Mouse (Mus musculus) stomach, embryonic 16.5 days (tissue): Measurements from ENCODE around the gene Zmat5. TPM values are rescaled to one million over a fixed set of nuclear protein-coding genes. Genes with fewer than 3 reads are reported as not detected.

Experiments
- ATAC-seq: fragments of 200-750 bp; cut with Nextera tagmentation; 2 replicates; pipeline ENCODE4 v1.8.0; 2017; ENCODE audit warnings: moderate number of reproducible peaks, moderate TSS enrichment; ENCODE audit not compliant: insufficient read depth, low FRiP score
- H3K27ac ChIP-seq: fragments of 300-500 bp; sonication (generic); 2 replicates; pipeline ENCODE4 v1.5.1; 2014; ENCODE audit warnings: low read length
- H3K27me3 ChIP-seq: fragments of 300-500 bp; sonication (generic); 2 replicates; pipeline ENCODE4 v1.6.1; 2014; ENCODE audit warnings: low read length, control low read depth, mixed read lengths; ENCODE audit not compliant: control insufficient read depth, insufficient read depth
- H3K36me3 ChIP-seq: fragments of 300-500 bp; sonication (generic); 2 replicates; pipeline ENCODE4 v1.6.1; 2014; ENCODE audit warnings: low read length; ENCODE audit not compliant: control insufficient read depth, insufficient read depth
- H3K4me1 ChIP-seq: fragments of 300-500 bp; sonication (generic); 2 replicates; pipeline ENCODE4 v1.6.1; 2014; ENCODE audit warnings: low read length, control low read depth, mixed read lengths; ENCODE audit not compliant: control insufficient read depth, insufficient read depth
- H3K4me2 ChIP-seq: fragments of 300-500 bp; sonication (generic); 2 replicates; pipeline ENCODE4 v1.6.1; 2014; ENCODE audit warnings: low read depth, low read length, mixed read lengths
- H3K4me3 ChIP-seq: fragments of 300-500 bp; sonication (generic); replicated peaks from 2 replicates; pipeline ENCODE4 v1.5.1; 2014; ENCODE audit warnings: mild to moderate bottlenecking, low read length
- H3K9ac ChIP-seq: fragments of 300-500 bp; sonication (generic); 2 replicates; pipeline ENCODE4 v1.6.1; 2014; ENCODE audit warnings: low read length
- H3K9me3 ChIP-seq: fragments of 300-500 bp; sonication (generic); replicated peaks from 2 replicates; pipeline ENCODE4 v1.6.1; 2016; ENCODE audit warnings: low read length, control low read depth; ENCODE audit not compliant: control insufficient read depth
- WGBS: fragments of 180-500 bp; shearing (Covaris S2); extraction: QIAGEN DNeasy Blood & Tissue Kit; methylation state at CpG from one replicate; pipeline ENCODE4 v1.1.7; 2014; 5-methylcytosine and 5-hydroxymethylcytosine counted together
- polyA plus RNA-seq: library from polyadenylated mRNA; unstranded; fragments of >200 nt; fragmentation: Nextera tagmentation; extraction: Ambion mirVana; gene quantifications from 2 replicates; pipeline ENCODE4 v1.2.1, GENCODE M21; 2015

Zmat5 gene
- polyA plus RNA-seq, 1 experiment from 2014 or later, result 68.2 TPM

DNA sequence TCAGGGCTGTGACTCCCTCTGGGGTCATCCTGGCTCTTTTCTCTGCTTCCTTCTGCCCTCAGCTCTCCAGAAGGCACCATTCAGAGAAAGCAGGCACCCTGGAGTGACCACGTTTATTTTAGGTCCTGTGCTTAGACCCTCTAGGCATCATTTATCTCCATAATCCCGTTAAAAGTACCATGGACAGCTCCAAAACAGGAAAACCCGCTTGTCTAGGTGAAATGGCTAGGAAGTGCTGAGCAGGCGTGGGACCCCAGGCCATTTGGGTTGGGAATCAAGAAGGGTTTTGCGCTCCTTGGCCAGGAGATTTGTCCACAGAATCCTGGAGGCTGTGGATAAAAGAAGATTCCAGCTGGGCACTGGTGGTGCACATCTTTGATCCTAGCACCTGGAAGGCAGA is 59.2 kb downstream of the Zmat5 start:
- H3K4me2 ChIP-seq, result no peak overlapping the region
- no peak for ATAC-seq
- 11% methylated on average over 5 of the region's 5 CpGs for WGBS

DNA sequence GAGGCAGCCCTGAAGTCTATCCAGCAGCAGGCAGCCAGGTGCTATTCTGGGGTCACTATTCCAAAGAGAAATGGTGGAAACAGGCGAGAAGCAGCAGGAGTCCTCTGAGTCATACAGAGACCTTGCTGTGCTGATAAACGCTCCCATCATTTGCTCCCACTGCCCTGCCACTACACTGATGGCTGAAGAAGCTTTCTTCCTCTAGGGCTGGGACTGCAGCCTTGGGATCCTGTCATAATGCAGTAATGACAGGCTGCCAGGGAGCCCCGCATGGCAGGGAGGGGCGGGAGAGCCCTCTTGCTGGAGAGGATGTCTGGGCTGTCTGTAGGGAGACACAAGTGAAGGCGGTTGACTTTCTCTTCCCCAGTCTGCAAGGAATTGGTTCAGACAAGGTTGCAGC is 60.0 kb downstream of the Zmat5 start:
- Histone ChIP-seq H3K4me2 (no peak overlapping the region), H3K27ac (no peak overlapping the region), H3K27me3 (peaks cover 3% of the 10 kb centered on the region), H3K9ac (no peak overlapping the region), H3K36me3 (no peaks in the 10 kb centered on the region), H3K9me3 (no peaks in the 10 kb centered on the region), H3K4me1 (no peaks in the 10 kb centered on the region), H3K4me3 (no peak overlapping the region)
- 50% methylated on average over 5 of the region's 5 CpGs for WGBS
- ATAC-seq, result no peak

More for the DNA sequence above, 59.2 kb downstream of the Zmat5 start:
- Histone ChIP-seq H3K4me1 (no peaks in the 10 kb centered on the region), H3K27ac (no peak overlapping the region), H3K27me3 (peaks cover 3% of the 10 kb centered on the region), H3K9me3 (no peaks in the 10 kb centered on the region), H3K9ac (no peak overlapping the region), H3K4me3 (no peak overlapping the region), H3K36me3 (no peaks in the 10 kb centered on the region)

DNA sequence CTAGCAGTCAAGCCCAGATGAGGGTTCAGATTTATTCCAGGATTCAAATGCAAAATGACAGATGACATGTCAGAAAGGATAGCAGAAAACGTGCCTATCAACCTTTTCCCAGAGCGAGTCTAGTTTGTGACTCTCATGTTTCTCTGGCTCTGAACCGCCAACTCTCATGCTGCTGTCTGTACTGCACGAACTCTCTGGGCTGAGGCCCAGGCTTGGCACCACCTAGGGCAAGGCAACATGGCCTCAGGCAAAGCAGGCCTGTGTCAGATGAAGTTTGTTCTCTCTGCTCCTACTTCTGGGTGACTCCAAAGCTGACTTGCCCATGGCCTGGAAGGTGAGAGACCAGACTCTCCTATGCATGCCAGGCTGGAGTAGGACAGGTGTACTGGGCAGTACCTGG is 63.9 kb downstream of the Zmat5 start:
- Histone ChIP-seq H3K9ac (no peak overlapping the region), H3K4me1 (no peaks in the 10 kb centered on the region), H3K36me3 (no peaks in the 10 kb centered on the region; the same call in 1 of the 2 replicates), H3K4me3 (no peak overlapping the region), H3K27ac (no peak overlapping the region), H3K9me3 (no peaks in the 10 kb centered on the region), H3K4me2 (no peak overlapping the region), H3K27me3 (no peaks in the 10 kb centered on the region; the same call in 1 of the 2 replicates)
- no peak for ATAC-seq
- 81% methylated on average over 4 of the region's 4 CpGs for WGBS

DNA sequence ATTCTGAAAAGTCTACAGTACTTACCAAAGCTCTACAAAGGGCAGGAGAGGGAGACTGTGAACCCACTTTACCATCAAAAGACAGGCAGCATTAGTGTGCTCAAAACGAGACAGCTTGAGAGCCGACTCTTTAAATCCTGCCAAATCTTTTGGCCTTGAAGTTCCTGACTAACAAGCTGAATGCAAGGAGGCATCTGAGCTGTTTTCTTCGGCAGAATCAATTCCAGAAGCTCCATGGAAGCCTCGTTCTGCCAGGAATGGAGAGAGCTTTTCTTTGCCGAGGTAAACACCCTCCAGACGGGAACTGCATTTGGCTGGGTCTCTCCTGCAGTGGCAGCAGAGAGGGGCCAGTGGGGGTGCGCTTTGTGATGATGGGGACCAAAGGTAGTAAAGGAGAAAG is 64.8 kb downstream of the Zmat5 start:
- H3K9ac ChIP-seq, result no peak overlapping the region
- no peak for ATAC-seq
- WGBS, result 74% methylated on average over 7 of the region's 7 CpGs

DNA sequence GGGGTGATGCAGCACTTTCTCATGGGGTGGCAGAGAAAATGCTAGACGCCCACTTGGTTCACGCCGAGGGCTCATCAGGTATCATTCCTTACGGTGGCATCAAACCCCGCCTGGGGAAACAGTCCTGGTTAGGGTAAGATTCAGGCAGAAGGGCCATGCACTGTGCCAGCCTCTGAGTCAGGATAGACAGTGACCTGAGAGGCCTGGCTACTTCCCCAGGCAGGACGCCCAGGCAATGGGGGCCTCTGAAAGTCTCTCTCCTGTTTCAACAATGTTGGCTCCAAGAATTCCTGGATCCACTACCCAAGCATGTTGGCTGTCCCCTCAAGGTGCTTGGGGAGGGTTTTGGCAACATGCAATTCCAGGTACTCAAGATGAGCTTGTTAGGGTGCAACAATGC is 65.4 kb downstream of the Zmat5 start:
- H3K4me3 ChIP-seq, result no peak overlapping the region
- H3K27me3 ChIP-seq, result no peaks in the 10 kb centered on the region
- H3K9ac ChIP-seq, result no peak overlapping the region
- no peak for ATAC-seq
- H3K36me3 ChIP-seq, result no peaks in the 10 kb centered on the region; the same call in 1 of the 2 replicates
- H3K27ac ChIP-seq, result no peak overlapping the region
- no peak overlapping the region for H3K4me2 ChIP-seq
- WGBS, result 89% methylated on average over 6 of the region's 6 CpGs
- no peaks in the 10 kb centered on the region for H3K9me3 ChIP-seq
- no peaks in the 10 kb centered on the region for H3K4me1 ChIP-seq

More for the DNA sequence above, 64.8 kb downstream of the Zmat5 start:
- Histone ChIP-seq H3K27me3 (no peaks in the 10 kb centered on the region), H3K36me3 (no peaks in the 10 kb centered on the region; the same call in 1 of the 2 replicates), H3K4me2 (no peak overlapping the region), H3K9me3 (no peaks in the 10 kb centered on the region), H3K27ac (no peak overlapping the region), H3K4me1 (no peaks in the 10 kb centered on the region), H3K4me3 (no peak overlapping the region)

DNA sequence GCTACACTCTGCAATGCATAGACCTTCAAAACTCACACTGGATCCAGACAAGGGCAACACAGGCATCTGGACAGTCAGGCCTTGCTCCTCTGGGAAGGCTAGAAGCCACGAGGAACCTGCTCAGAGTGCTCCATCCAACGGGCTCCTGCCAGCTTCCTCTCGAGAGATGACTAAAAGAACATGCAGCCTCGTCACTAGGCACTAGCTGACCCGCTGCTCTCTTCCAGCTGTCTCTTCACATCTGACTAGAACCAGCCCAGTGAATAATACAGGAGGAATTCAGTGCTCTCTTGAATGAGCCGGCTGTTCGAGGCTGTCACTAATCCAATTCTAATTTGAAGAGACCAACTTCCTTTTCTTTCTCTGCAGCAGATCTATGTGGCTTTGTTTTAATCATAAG is 67.3 kb downstream of the Zmat5 start:
- Histone ChIP-seq H3K4me1 (no peaks in the 10 kb centered on the region), H3K4me3 (no peak overlapping the region), H3K27ac (no peak overlapping the region), H3K36me3 (no peaks in the 10 kb centered on the region; the same call in 1 of the 2 replicates), H3K27me3 (no peaks in the 10 kb centered on the region), H3K9ac (no peak overlapping the region), H3K9me3 (no peaks in the 10 kb centered on the region), H3K4me2 (no peak overlapping the region)
- ATAC-seq, result no peak
- WGBS, result 70% methylated on average over 7 of the region's 7 CpGs

DNA sequence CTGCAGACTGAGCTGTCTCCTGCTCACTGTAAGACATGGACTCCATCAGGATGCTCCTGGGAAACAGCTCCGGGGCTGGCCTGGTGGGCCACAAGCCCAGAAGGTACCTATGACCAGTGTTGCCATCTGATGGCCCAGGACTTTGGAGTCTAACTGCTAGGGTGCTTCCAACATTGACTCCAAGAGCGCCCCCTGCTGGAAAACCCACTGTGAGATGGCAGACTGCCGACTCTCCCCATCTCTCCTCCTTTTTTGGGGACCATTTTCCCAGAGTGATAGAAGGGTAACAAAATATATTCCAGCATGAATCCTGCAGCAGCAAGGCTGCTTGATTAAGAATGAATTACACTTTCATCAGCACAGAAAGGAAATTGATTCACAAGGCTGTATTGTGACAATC is 68.4 kb downstream of the Zmat5 start:
- H3K27me3 ChIP-seq, result no peaks in the 10 kb centered on the region
- H3K4me2 ChIP-seq, result no peak overlapping the region
- H3K36me3 ChIP-seq, result no peaks in the 10 kb centered on the region; the same call in 1 of the 2 replicates
- H3K4me1 ChIP-seq, result no peaks in the 10 kb centered on the region
- no peak overlapping the region for H3K4me3 ChIP-seq
- H3K9ac ChIP-seq, result no peak overlapping the region
- no peak for ATAC-seq
- WGBS, result 27% methylated on average over 3 of the region's 3 CpGs
- H3K9me3 ChIP-seq, result no peaks in the 10 kb centered on the region
- no peak overlapping the region for H3K27ac ChIP-seq

DNA sequence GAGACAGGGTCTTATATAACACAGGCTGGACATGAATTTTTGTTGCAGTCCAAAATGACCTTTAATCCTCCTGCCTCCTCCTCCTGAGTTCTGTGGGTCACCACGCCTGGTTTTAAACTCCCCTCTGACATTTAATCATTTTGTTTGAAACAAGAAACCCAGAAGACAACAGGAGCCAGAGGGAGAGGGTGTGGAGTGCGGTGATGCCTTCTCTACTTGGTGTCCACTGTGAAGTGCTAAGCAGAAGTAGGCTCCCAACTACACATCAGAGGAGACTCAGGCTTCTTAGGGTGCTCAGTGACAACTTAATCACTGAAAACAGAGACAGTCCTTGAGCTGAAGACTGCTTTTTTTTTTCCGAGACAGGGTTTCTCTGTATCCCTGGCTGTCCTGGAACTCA is 76.4 kb downstream of the Zmat5 start:
- Histone ChIP-seq H3K4me1 (no peaks in the 10 kb centered on the region), H3K27me3 (no peaks in the 10 kb centered on the region), H3K9ac (no peak overlapping the region), H3K4me3 (no peak overlapping the region), H3K27ac (no peak overlapping the region), H3K4me2 (no peak overlapping the region), H3K9me3 (no peaks in the 10 kb centered on the region), H3K36me3 (peaks cover 10% of the 10 kb centered on the region; the same call in 1 of the 2 replicates)
- WGBS, result 76% methylated on average over 3 of the region's 3 CpGs
- ATAC-seq, result no peak

DNA sequence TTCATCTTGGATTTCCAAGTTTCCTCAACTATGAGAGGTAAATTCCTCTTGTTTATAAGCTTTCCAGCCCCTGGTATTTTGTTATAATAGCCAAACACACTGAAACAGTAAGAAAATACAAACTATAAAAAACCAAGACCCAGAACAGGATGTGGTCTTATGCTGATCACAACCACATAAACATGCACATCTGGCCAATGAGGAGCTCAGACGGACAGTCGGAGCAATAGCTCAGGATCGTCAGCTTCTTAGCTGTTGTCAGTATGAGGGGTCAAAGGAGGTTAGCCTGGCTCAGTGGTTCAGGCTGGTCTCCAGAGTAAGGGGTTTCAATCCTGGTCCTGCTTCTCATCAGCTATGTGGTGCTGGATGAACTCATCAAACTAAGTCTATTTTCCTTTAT is 78.6 kb downstream of the Zmat5 start:
- Histone ChIP-seq H3K27me3 (no peaks in the 10 kb centered on the region), H3K4me1 (no peaks in the 10 kb centered on the region), H3K9me3 (no peaks in the 10 kb centered on the region), H3K4me2 (no peak overlapping the region), H3K27ac (no peak overlapping the region), H3K9ac (no peak overlapping the region), H3K36me3 (peaks cover 21% of the 10 kb centered on the region), H3K4me3 (no peak overlapping the region)
- no peak for ATAC-seq
- 79% methylated on average over 3 of the region's 3 CpGs for WGBS
